Mouse (Mus musculus) R1 (cell line): ENCODE measurements around the gene Cars.

ENCODE experiments used
- DNase-seq: peaks from one replicate; pipeline ENCODE4 v3.0.0-alpha.2; 2018; ENCODE audit warnings: low read depth, low spot score

The Cars gene

DNA sequence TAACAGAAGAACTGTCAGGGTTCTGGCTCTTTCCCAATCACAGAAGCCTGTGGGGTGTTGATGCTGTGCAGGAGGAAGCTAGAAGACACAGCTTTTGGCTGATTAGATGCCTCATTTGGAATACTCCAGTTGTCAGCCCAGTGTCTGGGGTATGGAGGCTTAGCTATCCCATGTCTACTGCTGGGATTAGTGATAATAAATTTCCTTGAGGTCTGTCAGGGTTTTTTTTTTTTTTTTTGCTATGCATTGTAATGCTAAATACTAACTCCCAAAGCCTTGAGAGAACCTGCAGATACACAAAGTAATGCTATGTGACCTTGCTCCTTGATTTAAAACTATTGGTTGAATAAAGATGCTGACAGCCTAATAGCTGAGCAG lies 88.6 kb downstream of the Cars start:
- no peak for DNase-seq

GRCm38 (mm10) chr7:143510593-143511334 lies 89.1 kb downstream of the Cars start:
- no peak for DNase-seq

DNA sequence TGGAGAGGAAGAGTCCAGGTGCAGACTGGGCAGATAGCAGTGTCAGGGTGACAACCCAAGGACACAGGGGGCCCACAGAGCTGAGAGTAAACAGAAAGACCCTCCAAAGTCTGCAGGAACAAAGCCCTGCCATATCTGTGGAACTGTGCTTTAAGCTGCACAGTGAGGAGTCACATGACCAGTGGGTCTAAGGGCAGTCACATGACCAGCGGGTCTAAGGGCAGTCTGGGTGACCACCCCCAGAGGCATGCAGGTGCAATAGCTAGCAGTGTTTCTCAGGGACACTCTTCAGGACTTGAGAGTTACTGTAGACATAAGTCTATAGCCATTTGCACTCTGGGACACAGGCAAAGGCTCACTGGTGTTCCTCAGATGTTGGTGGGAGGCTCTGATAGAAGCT lies 90.3 kb downstream of the Cars start:
- DNase-seq: no peak
